Mouse (Mus musculus) hindbrain, embryonic 11.5 days (tissue): ENCODE measurements around the gene Rab20. TPM values are rescaled to one million over a fixed set of nuclear protein-coding genes. Genes with fewer than 3 reads are reported as not detected.
"Not testable (repeated sequence)": the region's sequence is repeated elsewhere in the genome, so short reads cannot be mapped to it uniquely, and the experiment has no call there.

Experiments used
- ATAC-seq: fragments of 200-750 bp; cut with Nextera tagmentation; 2 replicates; pipeline ENCODE4 v1.8.0; 2017; ENCODE audit warnings: mild to moderate bottlenecking, moderate TSS enrichment, moderate library complexity; ENCODE audit not compliant: low FRiP score
- DNase-seq: peaks from one replicate; pipeline ENCODE4 v3.0.0-alpha.2; 2015; ENCODE audit warnings: low spot score
- H3K27ac ChIP-seq: fragments of 300-500 bp; sonication (generic); 2 replicates; pipeline ENCODE4 v1.5.1; 2014; ENCODE audit warnings: mild to moderate bottlenecking, low read depth, low read length
- H3K27me3 ChIP-seq: fragments of 300-500 bp; sonication (generic); 2 replicates; pipeline ENCODE4 v1.6.1; 2014; ENCODE audit warnings: mild to moderate bottlenecking, low read length, moderate library complexity, mixed read lengths; ENCODE audit not compliant: control insufficient read depth, insufficient read depth
- H3K36me3 ChIP-seq: fragments of 300-500 bp; sonication (generic); 2 replicates; pipeline ENCODE4 v1.6.1; 2014; ENCODE audit warnings: mild to moderate bottlenecking, low read length, moderate library complexity, mixed read lengths; ENCODE audit not compliant: control insufficient read depth, insufficient read depth
- H3K4me1 ChIP-seq: fragments of 300-500 bp; sonication (generic); replicated peaks from 2 replicates; pipeline ENCODE4 v1.6.1; 2014; ENCODE audit warnings: low read length, mixed read lengths; ENCODE audit not compliant: control insufficient read depth, insufficient read depth
- H3K4me2 ChIP-seq: fragments of 300-500 bp; sonication (generic); replicated peaks from 2 replicates; pipeline ENCODE4 v1.6.1; 2014; ENCODE audit warnings: mild to moderate bottlenecking, low read depth, low read length
- H3K4me3 ChIP-seq: fragments of 300-500 bp; sonication (generic); 2 replicates; pipeline ENCODE4 v1.5.1; 2014; ENCODE audit warnings: low read depth, low read length
- H3K9ac ChIP-seq: fragments of 300-500 bp; sonication (generic); 2 replicates; pipeline ENCODE4 v1.6.1; 2014; ENCODE audit warnings: low read depth, low read length
- H3K9me3 ChIP-seq: fragments of 300-500 bp; sonication (generic); 2 replicates; pipeline ENCODE4 v1.6.1; 2016; ENCODE audit warnings: low read length; ENCODE audit not compliant: control insufficient read depth
- WGBS: fragments of 180-500 bp; shearing (Covaris S2); extraction: QIAGEN DNeasy Blood & Tissue Kit; methylation state at CpG from one replicate; pipeline ENCODE4 v1.1.7; 2014; 5-methylcytosine and 5-hydroxymethylcytosine counted together
- polyA plus RNA-seq: library from polyadenylated mRNA; unstranded; fragments of >200 nt; fragmentation: Nextera tagmentation; extraction: Ambion mirVana; gene quantifications from 2 replicates; pipeline ENCODE4 v1.2.1, GENCODE M21; 2014

The Rab20 gene
- polyA plus RNA-seq, 1 experiment from 2014 or later = 0.83 TPM

GRCm38 (mm10) chr8:11492340-11492739 lies 13.8 kb upstream of the Rab20 start:
- WGBS = 90% methylated on average over 2 of the region's 2 CpGs

GRCm38 (mm10) chr8:11487229-11487628 lies 8.7 kb upstream of the Rab20 start:
- H3K4me2 ChIP-seq = no peak overlapping the region
- peaks cover 3% of the 10 kb centered on the region; the same call in 1 of the 2 replicates for H3K27me3 ChIP-seq
- DNase-seq = no peak
- H3K4me1 ChIP-seq = no peaks in the 10 kb centered on the region; the same call in 1 of the 2 replicates
- H3K9ac ChIP-seq = no peak overlapping the region
- WGBS = 77% methylated on average over 4 of the region's 4 CpGs
- no peak overlapping the region for H3K27ac ChIP-seq
- ATAC-seq = no peak
- H3K36me3 ChIP-seq = no peaks in the 10 kb centered on the region
- no peaks in the 10 kb centered on the region for H3K9me3 ChIP-seq
- no peak overlapping the region for H3K4me3 ChIP-seq

More at GRCm38 (mm10) chr8:11492340-11492739, 13.8 kb upstream of the Rab20 start:
- not testable (repeated sequence) for H3K4me2 ChIP-seq, H3K9me3 ChIP-seq, H3K36me3 ChIP-seq, H3K4me1 ChIP-seq, H3K27ac ChIP-seq, H3K27me3 ChIP-seq, DNase-seq, H3K9ac ChIP-seq, H3K4me3 ChIP-seq, ATAC-seq

- no peak overlapping the region for H3K4me2 ChIP-seq
- H3K9ac ChIP-seq = no peak overlapping the region
- no peaks in the 10 kb centered on the region for H3K36me3 ChIP-seq
- no peak overlapping the region for H3K4me3 ChIP-seq
- 22% methylated on average over 7 of the region's 7 CpGs for WGBS
- H3K27ac ChIP-seq = no peak overlapping the region
- H3K4me1 ChIP-seq = no peaks in the 10 kb centered on the region; the same call in 1 of the 2 replicates
- no peak for ATAC-seq
- peaks cover 7% of the 10 kb centered on the region for H3K27me3 ChIP-seq
- DNase-seq = peak; percentile 83
- H3K9me3 ChIP-seq = no peaks in the 10 kb centered on the region
Measured at GRCm38 (mm10) chr8:11486142-11486541, 7.6 kb upstream of the Rab20 start.

GRCm38 (mm10) chr8:11482537-11482936 lies 4.0 kb upstream of the Rab20 start:
- no peak overlapping the region for H3K27ac ChIP-seq
- H3K27me3 ChIP-seq = peaks cover 30% of the 10 kb centered on the region
- H3K4me3 ChIP-seq = no peak overlapping the region
- no peaks in the 10 kb centered on the region for H3K9me3 ChIP-seq
- no peak overlapping the region for H3K9ac ChIP-seq
- WGBS = 73% methylated on average over 3 of the region's 3 CpGs
- H3K4me1 ChIP-seq = peaks cover 2% of the 10 kb centered on the region
- no peak overlapping the region for H3K4me2 ChIP-seq
- no peak for DNase-seq
- no peak for ATAC-seq
- no peaks in the 10 kb centered on the region for H3K36me3 ChIP-seq

GRCm38 (mm10) chr8:11481876-11482275 lies 3.4 kb upstream of the Rab20 start:
- Histone ChIP-seq H3K27me3 (peaks cover 37% of the 10 kb centered on the region), H3K36me3 (no peaks in the 10 kb centered on the region), H3K4me1 (peaks cover 2% of the 10 kb centered on the region), H3K9me3 (no peaks in the 10 kb centered on the region), H3K27ac (no peak overlapping the region), H3K4me3 (no peak overlapping the region), H3K9ac (no peak overlapping the region), H3K4me2 (no peak overlapping the region)
- WGBS = 50% methylated on average over 3 of the region's 3 CpGs
- DNase-seq (no peak), ATAC-seq (no peak)

GRCm38 (mm10) chr8:11479591-11479990 lies 1.1 kb upstream of the Rab20 start:
- no peak overlapping the region for H3K4me3 ChIP-seq
- no peaks in the 10 kb centered on the region for H3K36me3 ChIP-seq
- peaks cover 57% of the 10 kb centered on the region for H3K27me3 ChIP-seq
- H3K4me1 ChIP-seq = peaks cover 6% of the 10 kb centered on the region
- no peak overlapping the region for H3K27ac ChIP-seq
- ATAC-seq = no peak
- no peak overlapping the region for H3K9ac ChIP-seq
- no peaks in the 10 kb centered on the region for H3K9me3 ChIP-seq
- 4% methylated on average over 14 of the region's 14 CpGs for WGBS
- no peak overlapping the region for H3K4me2 ChIP-seq
- DNase-seq = no peak

GRCm38 (mm10) chr8:11478807-11479527 lies 457 bp upstream of the Rab20 start:
- DNase-seq (peak; percentile 40), ATAC-seq (peak; percentile 38; the same call in 1 of the 2 replicates)
- H3K4me3 ChIP-seq = peak overlapping the region; percentile 33
- H3K27ac ChIP-seq = no peak overlapping the region
- H3K36me3 ChIP-seq = no peaks in the 10 kb centered on the region
- 2% methylated on average over 20 of the region's 23 CpGs for WGBS
- peak overlapping the region; percentile 93 for H3K4me2 ChIP-seq
- peaks cover 6% of the 10 kb centered on the region for H3K4me1 ChIP-seq
- no peak overlapping the region for H3K9ac ChIP-seq
- no peaks in the 10 kb centered on the region for H3K9me3 ChIP-seq
- H3K27me3 ChIP-seq = peaks cover 61% of the 10 kb centered on the region

- Histone ChIP-seq H3K4me1 (peaks cover 6% of the 10 kb centered on the region), H3K4me2 (peak overlapping the region; percentile 28), H3K36me3 (no peaks in the 10 kb centered on the region), H3K4me3 (no peak overlapping the region), H3K9me3 (no peaks in the 10 kb centered on the region), H3K27ac (no peak overlapping the region), H3K9ac (no peak overlapping the region), H3K27me3 (peaks cover 61% of the 10 kb centered on the region)
- ATAC-seq (no peak), DNase-seq (no peak)
- WGBS = 5% methylated on average over 9 of the region's 9 CpGs
Measured at GRCm38 (mm10) chr8:11477178-11477553, 1.3 kb downstream of the Rab20 start.
